Mouse (Mus musculus): Measurements from ENCODE around the gene Cep112.
A peak's percentile ranks its signal among the peaks of the same experiment; 100 is the strongest.

The Cep112 gene

DNA sequence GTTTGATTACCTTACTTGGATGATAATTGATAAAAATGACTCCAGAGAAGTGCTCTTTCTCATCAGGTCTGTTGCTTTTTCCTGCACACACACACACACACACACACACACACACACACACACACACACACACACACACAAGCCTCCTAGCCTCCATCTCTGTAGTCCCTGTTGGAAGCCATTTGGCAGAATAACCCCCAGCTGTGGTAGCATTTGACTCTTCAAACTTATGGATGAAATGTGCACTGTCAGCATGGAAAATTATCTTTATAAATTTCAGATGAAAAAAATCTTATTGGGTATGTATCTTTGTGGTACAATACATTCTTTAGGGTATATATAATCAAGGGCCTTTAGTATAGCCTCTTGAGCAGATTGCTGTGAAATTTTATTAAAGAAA lies 181.8 kb downstream of the Cep112 start:
- DNase-seq: no peak

GRCm38 (mm10) chr11:108620628-108621433 lies 195.8 kb downstream of the Cep112 start:
- no peak for DNase-seq

DNA sequence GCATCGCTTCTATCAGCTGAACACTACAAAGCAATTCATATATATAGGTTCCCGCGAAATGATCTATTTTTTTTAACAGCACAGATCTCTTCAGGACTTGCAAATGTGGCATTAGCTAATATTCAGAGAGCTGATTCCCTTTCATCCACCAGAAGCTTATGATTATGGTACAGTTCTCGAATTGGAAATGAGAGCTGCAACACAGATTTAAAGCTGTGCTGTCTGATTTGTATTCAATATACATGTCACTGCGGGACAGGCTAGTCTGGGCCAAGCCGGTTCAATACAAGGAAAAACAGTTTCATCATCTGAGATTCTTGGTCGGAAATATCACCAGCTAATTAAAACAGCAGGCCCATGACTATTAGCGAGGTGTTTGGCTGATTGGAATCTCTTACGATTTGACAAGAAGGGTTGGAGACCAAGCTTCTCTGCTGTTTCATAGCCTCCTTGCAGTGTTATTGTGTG lies 196.5 kb downstream of the Cep112 start:
- no peak for DNase-seq

DNA sequence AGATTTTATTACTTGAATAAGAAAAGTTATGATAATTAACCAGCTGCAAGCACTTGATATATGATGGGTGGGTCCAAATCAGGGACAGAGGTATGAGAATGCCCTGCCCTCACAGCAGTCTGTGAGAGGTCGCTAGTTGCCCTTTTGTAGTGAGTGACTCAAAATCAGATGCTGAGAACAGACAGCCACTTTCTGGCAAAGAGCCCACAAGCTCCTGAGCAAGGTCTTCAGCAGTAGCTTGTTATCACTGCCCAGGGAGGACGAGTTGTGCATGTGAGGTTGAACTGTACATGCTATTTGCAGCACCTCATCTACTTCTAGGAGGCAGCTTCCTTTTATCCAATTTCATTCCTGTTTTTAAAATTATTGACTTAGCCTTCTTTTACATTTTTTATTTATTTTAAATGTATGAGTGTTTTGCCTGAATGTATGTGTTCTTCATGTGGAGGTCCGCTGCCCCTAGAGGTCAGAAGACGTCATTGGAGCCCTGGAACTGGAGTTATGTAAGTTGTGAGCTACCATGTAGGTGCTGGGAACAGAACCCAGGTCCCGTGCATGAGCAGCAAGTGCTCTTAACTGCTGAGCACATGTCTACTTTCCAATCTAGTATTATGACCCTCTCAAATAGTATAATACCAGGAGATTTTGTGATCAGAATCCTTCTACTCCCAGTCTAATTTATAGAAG lies 200.7 kb downstream of the Cep112 start:
- no peak for DNase-seq

DNA sequence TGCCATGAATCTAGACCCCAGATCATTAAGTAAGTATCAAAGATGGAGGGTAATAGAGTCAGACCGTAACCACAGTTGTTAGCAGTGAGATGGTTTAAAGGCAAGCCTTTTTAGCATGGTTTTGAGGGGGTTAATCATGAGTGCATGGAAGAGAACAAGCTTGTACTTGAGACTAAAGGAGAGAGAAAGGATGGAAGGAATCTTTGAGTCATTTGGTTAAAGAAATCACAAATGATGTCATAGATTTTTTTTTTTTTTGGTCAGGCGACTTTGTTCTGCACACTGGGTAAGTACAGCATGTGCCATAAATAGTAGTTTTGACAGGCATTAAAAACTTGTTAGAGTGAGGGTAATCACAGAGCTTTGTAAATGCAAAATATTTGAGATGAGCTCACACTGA lies 212.8 kb downstream of the Cep112 start:
- no peak for DNase-seq

DNA sequence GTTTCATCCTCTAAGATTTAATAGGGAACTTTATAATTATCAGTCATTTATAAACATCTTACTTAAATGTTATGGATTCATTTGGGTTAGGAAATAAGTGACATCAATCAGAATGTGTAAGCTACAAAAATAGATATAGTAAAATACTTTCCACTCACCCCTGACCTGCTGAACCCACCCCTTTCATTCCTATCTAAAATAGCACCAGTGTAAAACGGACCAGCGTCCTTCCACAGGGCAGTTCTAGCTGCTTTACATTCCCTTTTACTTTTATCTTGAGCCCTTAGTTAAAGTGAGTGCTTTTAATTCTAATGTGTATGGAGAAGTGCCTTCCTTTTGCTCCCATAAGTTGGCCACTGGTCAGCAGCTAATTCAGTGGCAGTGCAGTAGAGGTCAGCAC lies 230.6 kb downstream of the Cep112 start:
- DNase-seq: no peak

DNA sequence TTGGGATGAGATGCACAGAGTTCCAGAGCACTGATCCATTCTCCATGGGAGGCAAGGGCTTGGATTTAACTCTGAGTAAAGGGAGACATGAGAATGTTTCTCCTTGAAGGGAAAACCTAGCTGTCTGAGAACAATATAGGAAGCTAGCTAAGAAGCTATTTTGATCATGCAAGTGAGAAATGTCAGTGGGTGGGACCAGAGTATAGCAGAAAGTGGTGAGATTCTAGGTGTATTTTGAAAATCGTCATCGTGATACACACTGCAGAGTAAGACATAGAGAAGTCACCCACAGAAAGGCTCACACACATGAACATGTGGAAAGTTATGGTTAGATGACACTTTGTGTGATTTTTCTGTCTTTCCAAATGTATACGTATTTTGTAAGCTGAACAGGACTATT lies 257.0 kb downstream of the Cep112 start:
- no peak for DNase-seq

DNA sequence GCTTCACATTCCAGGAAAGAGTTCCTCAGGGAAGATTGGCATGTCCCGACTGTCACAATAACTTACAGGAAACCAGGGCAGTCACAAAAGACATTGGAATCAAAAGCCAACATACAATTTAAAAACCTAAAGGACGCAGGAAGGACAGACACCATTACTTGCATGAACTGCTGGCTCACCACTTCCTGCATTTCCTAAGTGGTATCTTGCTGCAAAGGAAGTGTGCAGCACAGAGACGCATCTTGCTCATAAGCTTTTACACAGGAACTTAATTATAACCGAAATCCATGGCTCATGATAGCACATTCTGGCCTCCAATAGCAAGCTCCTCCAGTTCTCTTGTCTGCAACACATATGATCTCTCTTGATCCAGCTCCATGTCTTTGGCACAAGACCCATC lies 271.6 kb downstream of the Cep112 start:
- DNase-seq: no peak

- DNase-seq: peak; percentile 34
Observed at GRCm38 (mm10) chr11:108752301-108752700, 327.3 kb downstream of the Cep112 start.

GRCm38 (mm10) chr11:108752765-108753164 lies 327.8 kb downstream of the Cep112 start:
- no peak for DNase-seq

- DNase-seq: no peak
Observed at GRCm38 (mm10) chr11:108753361-108754240, 328.6 kb downstream of the Cep112 start.

DNA sequence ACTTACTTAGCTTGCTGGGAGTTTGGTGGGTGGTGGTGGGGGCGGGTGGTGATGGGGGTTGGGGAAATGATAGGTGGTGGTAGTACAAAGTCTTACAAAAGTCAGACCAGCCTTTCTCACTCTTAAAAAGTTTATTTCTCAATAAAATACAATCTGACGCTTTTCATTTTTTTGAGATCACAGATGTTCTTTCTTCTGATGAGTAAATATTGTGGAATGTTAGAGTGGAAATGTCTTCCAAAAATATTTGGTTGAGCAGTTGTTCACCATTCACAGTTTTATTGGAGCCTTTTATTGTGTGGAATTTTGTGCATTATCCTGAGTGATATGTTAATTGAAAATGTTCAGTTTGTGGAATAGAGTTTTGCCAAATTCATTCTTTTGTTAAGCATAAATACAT lies 332.2 kb downstream of the Cep112 start:
- no peak for DNase-seq

- DNase-seq: no peak
Observed at GRCm38 (mm10) chr11:108757626-108758430, 332.8 kb downstream of the Cep112 start.

DNA sequence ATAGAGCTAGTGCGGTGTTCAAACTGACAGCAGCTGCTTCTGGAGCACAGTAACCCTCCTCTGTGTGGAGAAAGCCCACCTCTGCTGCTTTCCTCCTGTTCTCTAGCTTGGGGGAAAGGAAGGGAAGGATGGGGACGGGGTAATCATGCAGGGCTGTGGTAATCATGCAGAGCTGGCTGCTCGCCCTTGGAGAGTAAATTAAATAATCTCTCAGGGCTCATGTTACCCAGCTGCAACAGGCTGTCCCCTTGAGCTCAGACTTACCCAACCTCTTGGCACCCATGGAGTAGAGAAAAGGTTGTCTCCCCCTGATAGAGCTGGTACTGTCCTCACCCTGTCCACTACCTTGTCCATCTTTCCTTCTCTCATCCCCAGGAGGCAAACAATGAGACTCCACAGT lies 345.1 kb downstream of the Cep112 start:
- no peak for DNase-seq

DNA sequence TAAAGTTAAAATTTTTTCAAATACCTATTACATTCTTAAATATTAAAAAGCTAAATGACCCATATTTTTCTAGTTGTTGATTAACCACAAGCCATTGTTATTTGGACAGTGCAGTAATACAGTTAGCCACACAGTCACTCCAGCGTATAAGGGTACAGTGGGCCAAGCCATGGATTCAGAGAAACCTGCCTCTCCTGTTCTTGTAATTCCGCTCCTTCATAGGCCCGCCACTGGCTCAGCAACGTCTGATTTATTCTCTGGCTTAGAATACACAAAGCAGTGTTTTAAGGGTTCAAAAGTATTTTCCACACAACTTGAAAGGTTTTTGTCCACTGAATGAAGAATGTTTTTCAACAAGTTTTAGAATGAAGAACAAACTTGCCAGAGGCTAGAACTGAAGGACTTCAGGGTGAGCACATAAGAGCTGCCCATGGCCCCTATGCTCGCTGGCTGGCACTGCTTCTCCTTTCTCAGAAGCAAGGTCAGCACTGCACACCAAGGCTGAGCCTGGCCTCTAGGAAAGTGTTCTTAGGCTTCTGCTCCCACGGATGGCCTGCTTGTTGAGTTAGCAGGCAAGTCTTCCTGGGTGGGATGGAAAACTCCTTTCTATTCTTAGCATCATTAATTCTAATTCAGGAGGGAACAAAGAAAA lies 349.2 kb downstream of the Cep112 start:
- DNase-seq: no peak

GRCm38 (mm10) chr11:108777158-108777557 lies 352.2 kb downstream of the Cep112 start:
- DNase-seq: no peak

GRCm38 (mm10) chr11:108780271-108781250 lies 355.6 kb downstream of the Cep112 start:
- DNase-seq: no peak

GRCm38 (mm10) chr11:108798398-108798797 lies 373.4 kb downstream of the Cep112 start:
- DNase-seq: no peak

DNA sequence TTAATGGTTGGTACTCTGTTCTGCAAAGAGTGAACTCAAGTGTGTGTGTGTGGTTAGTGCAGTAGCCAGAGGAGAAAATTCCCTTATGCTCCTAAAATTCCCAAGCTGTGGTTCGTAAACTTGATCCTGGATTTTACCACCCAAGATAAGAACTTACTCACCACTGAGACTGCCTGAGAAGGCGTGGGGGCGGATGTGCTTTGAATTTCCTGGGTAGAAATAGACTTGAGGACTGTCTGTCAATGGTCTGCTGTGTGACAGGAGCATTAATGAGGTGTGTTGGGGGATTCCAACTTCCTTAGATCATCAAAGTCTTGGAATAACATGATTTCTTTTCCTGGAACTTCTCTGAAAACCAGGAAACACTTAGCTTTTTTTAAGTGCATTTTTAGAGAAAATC lies 374.7 kb downstream of the Cep112 start:
- DNase-seq: no peak

DNA sequence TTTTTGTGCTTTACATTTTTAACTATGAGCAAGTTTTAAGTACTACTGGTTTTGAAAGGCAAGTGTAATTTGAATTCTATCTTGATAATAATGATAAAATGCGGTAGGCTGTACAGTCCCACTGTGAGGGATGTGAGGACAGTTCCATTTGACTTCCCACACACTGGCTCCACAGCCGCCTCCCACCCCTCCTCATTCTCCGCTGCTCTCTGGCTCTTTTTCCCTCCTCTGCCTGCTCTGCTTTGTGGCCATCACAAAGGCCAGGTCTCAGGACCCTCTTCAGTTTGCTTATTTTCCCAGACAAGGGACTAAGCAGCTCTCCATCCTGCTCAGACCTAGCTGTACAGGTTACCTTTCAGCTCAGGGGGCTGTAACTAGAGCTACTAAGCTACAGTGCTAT lies 379.0 kb downstream of the Cep112 start:
- DNase-seq: no peak

GRCm38 (mm10) chr11:108805947-108806346 lies 381.0 kb downstream of the Cep112 start:
- no peak for DNase-seq

Measured in cerebellum, adult 8-10 months (tissue).